Mouse (Mus musculus) neural tube, embryonic 11.5 days (tissue): ENCODE results near the gene Plekhm3. TPM values are rescaled to one million over a fixed set of nuclear protein-coding genes. Genes with fewer than 3 reads are reported as not detected.

Experiments
- ATAC-seq: fragments of 200-750 bp; cut with Nextera tagmentation; 2 replicates; pipeline ENCODE4 v1.8.0; 2017; ENCODE audit warnings: moderate number of reproducible peaks, mild to moderate bottlenecking, moderate TSS enrichment, moderate library complexity; ENCODE audit not compliant: insufficient read depth, low FRiP score, low TSS enrichment
- DNase-seq: peaks from one replicate; pipeline ENCODE4 v3.0.0-alpha.2; 2015; ENCODE audit warnings: low spot score
- H3K27ac ChIP-seq: fragments of 300-500 bp; sonication (generic); 2 replicates; pipeline ENCODE4 v1.5.1; 2014; ENCODE audit warnings: low read depth, mild to moderate bottlenecking, low read length
- H3K27me3 ChIP-seq: fragments of 300-500 bp; sonication (generic); 2 replicates; pipeline ENCODE4 v1.6.1; 2014; ENCODE audit warnings: mild to moderate bottlenecking, low read length, mixed read lengths; ENCODE audit not compliant: control insufficient read depth, insufficient read depth
- H3K36me3 ChIP-seq: fragments of 300-500 bp; sonication (generic); 2 replicates; pipeline ENCODE4 v1.6.1; 2014; ENCODE audit warnings: mild to moderate bottlenecking, low read length, moderate library complexity, mixed read lengths; ENCODE audit not compliant: control insufficient read depth, insufficient read depth
- H3K4me1 ChIP-seq: fragments of 300-500 bp; sonication (generic); 2 replicates; pipeline ENCODE4 v1.6.1; 2014; ENCODE audit warnings: low read length, mixed read lengths; ENCODE audit not compliant: control insufficient read depth, insufficient read depth
- H3K4me2 ChIP-seq: fragments of 300-500 bp; sonication (generic); 2 replicates; pipeline ENCODE4 v1.6.1; 2014; ENCODE audit warnings: low read depth, mild to moderate bottlenecking, moderate library complexity
- H3K4me3 ChIP-seq: fragments of 300-500 bp; sonication (generic); 2 replicates; pipeline ENCODE4 v1.5.1; 2014; ENCODE audit warnings: low read depth, low read length
- H3K9ac ChIP-seq: fragments of 300-500 bp; sonication (generic); 2 replicates; pipeline ENCODE4 v1.6.1; 2014; ENCODE audit warnings: mild to moderate bottlenecking, low read length
- H3K9me3 ChIP-seq: fragments of 300-500 bp; sonication (generic); 2 replicates; pipeline ENCODE4 v1.6.1; 2016; ENCODE audit warnings: low read length; ENCODE audit not compliant: control insufficient read depth
- WGBS: fragments of 180-500 bp; shearing (Covaris S2); extraction: QIAGEN DNeasy Blood & Tissue Kit; methylation state at CpG from one replicate; pipeline ENCODE4 v1.1.7; 2014; 5-methylcytosine and 5-hydroxymethylcytosine counted together
- polyA plus RNA-seq: library from polyadenylated mRNA; unstranded; fragments of >200 nt; fragmentation: Nextera tagmentation; extraction: Ambion mirVana; gene quantifications from 2 replicates; pipeline ENCODE4 v1.2.1, GENCODE M21; 2014

The Plekhm3 gene
- polyA plus RNA-seq, 1 experiment from 2014 or later, result 8.4 TPM

- WGBS, result 94% methylated on average over 8 of the region's 8 CpGs
Observed at GRCm38 (mm10) chr1:64753109-64753508, 203.5 kb downstream of the Plekhm3 start.

GRCm38 (mm10) chr1:64744616-64745015 lies 212.0 kb downstream of the Plekhm3 start:
- ATAC-seq, result no peak
- no peaks in the 10 kb centered on the region for H3K27me3 ChIP-seq
- H3K4me2 ChIP-seq, result no peak overlapping the region
- no peaks in the 10 kb centered on the region for H3K4me1 ChIP-seq
- DNase-seq, result no peak
- no peak overlapping the region for H3K4me3 ChIP-seq
- H3K27ac ChIP-seq, result no peak overlapping the region
- H3K36me3 ChIP-seq, result no peaks in the 10 kb centered on the region
- H3K9ac ChIP-seq, result no peak overlapping the region
- no peaks in the 10 kb centered on the region for H3K9me3 ChIP-seq

More at GRCm38 (mm10) chr1:64753109-64753508, 203.5 kb downstream of the Plekhm3 start:
- Histone ChIP-seq H3K27ac (no peak overlapping the region), H3K9ac (no peak overlapping the region), H3K4me3 (no peak overlapping the region), H3K9me3 (no peaks in the 10 kb centered on the region), H3K27me3 (no peaks in the 10 kb centered on the region), H3K4me1 (no peaks in the 10 kb centered on the region), H3K36me3 (no peaks in the 10 kb centered on the region), H3K4me2 (no peak overlapping the region)
- ATAC-seq, result no peak
- no peak for DNase-seq

GRCm38 (mm10) chr1:64742741-64743408 lies 213.7 kb downstream of the Plekhm3 start:
- no peak overlapping the region for H3K4me3 ChIP-seq
- H3K27ac ChIP-seq, result no peak overlapping the region
- 0 out of 2 replicates have a peak, but pooled peaks cover 4% of the 10 kb centered on the region for H3K4me1 ChIP-seq
- no peaks in the 10 kb centered on the region for H3K27me3 ChIP-seq
- ATAC-seq, result no peak
- no peak overlapping the region for H3K4me2 ChIP-seq
- 93% methylated on average over 18 of the region's 18 CpGs for WGBS
- H3K36me3 ChIP-seq, result no peaks in the 10 kb centered on the region
- no peaks in the 10 kb centered on the region for H3K9me3 ChIP-seq
- DNase-seq, result no peak
- H3K9ac ChIP-seq, result no peak overlapping the region

GRCm38 (mm10) chr1:64738661-64739082 lies 218.0 kb downstream of the Plekhm3 start:
- peaks cover 36% of the 10 kb centered on the region for H3K27me3 ChIP-seq
- DNase-seq (peak; percentile 60), ATAC-seq (no peak)
- H3K9ac ChIP-seq, result no peak overlapping the region; the same call in 1 of the 2 replicates
- H3K4me1 ChIP-seq, result peaks cover 23% of the 10 kb centered on the region
- H3K4me3 ChIP-seq, result peak overlapping the region; percentile 57
- H3K9me3 ChIP-seq, result no peaks in the 10 kb centered on the region
- peak overlapping the region; percentile 99 for H3K4me2 ChIP-seq
- no peak overlapping the region for H3K27ac ChIP-seq
- H3K36me3 ChIP-seq, result no peaks in the 10 kb centered on the region
- WGBS, result 0% methylated on average over 14 of the region's 14 CpGs

DNA sequence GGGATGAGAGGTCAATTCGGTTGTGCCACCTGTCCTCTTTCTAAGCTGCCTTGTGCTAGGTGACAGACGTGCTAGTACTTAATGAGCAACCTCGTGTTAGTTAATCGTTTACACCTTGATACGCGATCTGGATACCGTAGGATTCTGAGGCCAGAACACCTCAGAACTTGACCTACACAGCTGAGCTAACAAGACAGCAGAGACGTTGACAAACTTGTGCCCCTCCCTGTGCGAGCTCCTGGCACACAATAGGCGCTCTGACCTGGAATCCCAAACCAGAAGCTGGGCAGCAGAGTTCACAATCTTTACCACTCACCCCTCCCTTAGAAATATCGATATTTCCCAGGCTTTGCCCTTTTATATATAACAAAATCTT lies 218.5 kb downstream of the Plekhm3 start:
- Histone ChIP-seq H3K4me2 (peak overlapping the region; percentile 99), H3K36me3 (no peaks in the 10 kb centered on the region), H3K9ac (no peak overlapping the region; the same call in 1 of the 2 replicates), H3K27ac (no peak overlapping the region), H3K27me3 (peaks cover 40% of the 10 kb centered on the region), H3K9me3 (no peaks in the 10 kb centered on the region), H3K4me3 (peak overlapping the region; percentile 57), H3K4me1 (peaks cover 23% of the 10 kb centered on the region)
- ATAC-seq (peak; percentile 2; the same call in 1 of the 2 replicates), DNase-seq (peak; percentile 29)
- WGBS, result 0% methylated on average over 11 of the region's 11 CpGs

DNA sequence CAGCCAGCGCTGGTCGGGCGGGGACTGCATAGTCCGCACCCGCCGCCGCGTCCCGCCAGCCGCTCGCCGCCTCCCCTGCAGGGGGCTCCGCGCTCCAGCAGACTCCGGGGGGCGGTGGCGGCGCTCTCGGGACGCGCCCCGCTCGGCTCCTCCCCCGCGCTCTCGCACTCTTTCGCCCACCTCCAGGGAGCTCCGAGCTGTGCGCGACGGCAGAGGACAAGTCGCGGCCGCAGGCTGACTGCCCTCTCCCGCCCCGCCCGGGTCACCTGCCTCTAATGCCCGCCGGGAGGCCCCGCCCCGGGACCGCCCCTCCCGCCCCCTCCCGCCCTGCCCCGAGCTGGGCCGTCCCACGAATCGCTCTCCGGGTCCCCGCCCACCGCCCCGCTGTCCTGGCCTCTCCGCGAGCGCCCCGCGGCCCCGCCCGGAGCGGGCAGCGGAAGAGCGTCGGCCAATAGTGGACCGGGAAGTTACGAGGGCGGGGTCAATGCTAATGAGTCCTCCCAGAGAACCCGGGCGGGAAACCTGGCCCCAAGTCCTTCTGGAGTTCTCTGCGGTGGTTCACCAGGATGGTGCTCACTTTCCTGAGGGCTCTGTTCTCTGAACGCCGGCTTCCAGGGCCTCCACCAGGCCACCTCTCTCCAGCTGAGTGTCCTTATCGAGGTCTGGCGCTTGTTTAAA lies 219.0 kb downstream of the Plekhm3 start, which contains the start of gene Fzd5:
Gene Fzd5 (minus strand): TSS at position 250 of the 678 bp plus-strand sequence.
- WGBS, result 1% methylated on average over 41 of the region's 73 CpGs
- peaks cover 23% of the 10 kb centered on the region for H3K4me1 ChIP-seq
- DNase-seq, result peak; percentile 97

GRCm38 (mm10) chr1:64736681-64737501 lies 219.7 kb downstream of the Plekhm3 start:
- Histone ChIP-seq H3K27me3 (peaks cover 50% of the 10 kb centered on the region), H3K36me3 (no peaks in the 10 kb centered on the region), H3K27ac (no peak overlapping the region), H3K9ac (peak overlapping the region; percentile 56), H3K4me2 (peak overlapping the region; percentile 99), H3K9me3 (no peaks in the 10 kb centered on the region), H3K4me1 (peaks cover 23% of the 10 kb centered on the region), H3K4me3 (peak overlapping the region; percentile 57)
- DNase-seq (peak; percentile 44), ATAC-seq (no peak)
- WGBS, result under 1% methylated on average over 55 of the region's 56 CpGs

More for the DNA sequence above, 219.0 kb downstream of the Plekhm3 start, which contains the start of gene Fzd5:
- H3K9ac ChIP-seq, result peak within 1 kb of the TSS; percentile 56
- H3K4me3 ChIP-seq, result peak within 1 kb of the TSS; percentile 57
- no peaks in the 10 kb centered on the region for H3K36me3 ChIP-seq
- no peak within 1 kb of the TSS for H3K27ac ChIP-seq
- no peaks in the 10 kb centered on the region for H3K9me3 ChIP-seq
- peak within 1 kb of the TSS; percentile 99 for H3K4me2 ChIP-seq
- H3K27me3 ChIP-seq, result peaks cover 45% of the 10 kb centered on the region
- peak; percentile 94 for ATAC-seq
